Comparison of ENCODE assay signal across 8 mouse cellular contexts in the genomic region with DNA sequence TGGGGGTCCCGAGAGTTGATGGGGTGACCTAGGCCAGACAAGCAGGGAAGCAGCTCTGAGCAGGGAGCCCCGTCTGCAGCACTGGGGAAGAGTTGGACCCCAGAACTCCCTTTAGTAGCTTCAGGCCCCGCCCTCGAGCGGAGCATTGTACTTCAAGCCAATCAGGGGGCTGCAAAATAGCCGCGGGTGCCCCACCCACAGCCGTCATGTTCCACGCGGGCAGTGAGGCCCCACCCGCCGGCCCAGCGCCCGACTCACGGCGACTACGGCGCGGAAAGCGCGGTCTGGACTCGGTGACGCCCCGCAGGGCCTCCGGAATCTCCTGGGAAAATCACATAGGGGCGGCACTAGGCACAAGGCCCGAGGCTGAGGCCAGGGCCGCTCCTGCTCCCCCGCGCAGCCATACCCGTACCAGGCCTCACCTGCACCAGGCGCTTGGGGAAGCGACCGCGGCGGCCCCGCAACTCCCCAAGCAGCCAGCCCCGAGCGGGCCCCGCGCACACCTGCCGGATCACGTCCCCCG. TPM values are rescaled to one million over a fixed set of nuclear protein-coding genes. Genes with fewer than 3 reads are reported as not detected.
DNase-seq lines count a peak whose midpoint lies in the region; ATAC-seq and TF ChIP-seq lines count a peak whose summit lies in the region.

No protein-coding gene starts in this region.

- peak overlapping the region; percentile 100 for H3K4me2 ChIP-seq in neural tube, embryonic 15.5 days

- H3K9me3 ChIP-seq in MEL (replicated peaks; ENCODE audit: insufficient read depth, low read length), result no peaks in the 10 kb centered on the region
- no peaks in the 10 kb centered on the region for H3K9me3 ChIP-seq in neural tube, embryonic 15.5 days (replicated peaks)

- peak; percentile 93 for DNase-seq in MEL (ENCODE audit: low read depth, low spot score)
- peak; percentile 81 for DNase-seq in cerebellum, adult 9-10 months
- DNase-seq in forelimb bud, embryonic 11.5 days (ENCODE audit: low read depth, low spot score), result peak; percentile 75
- peak; percentile 93 for DNase-seq in heart, postnatal 4 days
- DNase-seq in layer of hippocampus, adult 8-10 months (ENCODE audit: low spot score in 2 of 2), result peak; percentile 74 to 77
- DNase-seq in lung, adult 2 months, result peak; percentile 87
- DNase-seq in testis, postnatal 10 days (ENCODE audit: low spot score), result peak; percentile 94

- H3K79me2 ChIP-seq in MEL (ENCODE audit: control insufficient read depth, insufficient read depth, low read length, poor library complexity), result peaks cover 2% of the 10 kb centered on the region; the same call in 1 of the 2 replicates

- peak in 1 of 2 experiments; percentile 64; a peak in 2 of 4 replicates for TF ChIP-seq POLR2A in MEL (IDR thresholded peaks at IDR 0.05; ENCODE audit: control insufficient read depth in 1 of 2, insufficient read depth in 1 of 2, low read depth in 1 of 2, low read length in 2 of 2, poor library complexity in 1 of 2)
- TF ChIP-seq POLR2A in lung, adult 2 months (IDR thresholded peaks at IDR 0.05; ENCODE audit: borderline replicate concordance, extremely low read depth, low read depth, low read length), result peak; percentile 93

- TF ChIP-seq CTCF in MEL (IDR thresholded peaks at IDR 0.05 in 2 of 3, conservative IDR thresholded peaks at IDR 0.05 in 1 of 3; ENCODE audit: control insufficient read depth in 1 of 3, insufficient read depth in 1 of 3, low read depth in 2 of 3, low read length in 3 of 3, poor library complexity in 1 of 3, severe bottlenecking in 1 of 3), result no peak
- TF ChIP-seq CTCF in lung, adult 2 months (IDR thresholded peaks at IDR 0.05; ENCODE audit: insufficient read depth, low read length), result no peak

- peaks cover 0 to 9% of the 10 kb centered on the region in 2 experiments; a peak in 1 of 4 replicates for H3K4me1 ChIP-seq in MEL (ENCODE audit: control insufficient read depth in 1 of 2, insufficient read depth in 2 of 2, low read length in 2 of 2)
- H3K4me1 ChIP-seq in lung, adult 2 months (ENCODE audit: control insufficient read depth, insufficient read depth, low read length), result peaks cover 10% of the 10 kb centered on the region
- H3K4me1 ChIP-seq in neural tube, embryonic 15.5 days, result peaks cover 16% of the 10 kb centered on the region

- under 1% methylated on average over 44 of the region's 44 CpGs for WGBS in lung, adult 2 months
- under 1% methylated on average over 39 of the region's 44 CpGs for WGBS in neural tube, embryonic 15.5 days

- peak overlapping the region; percentile 85 for H3K9ac ChIP-seq in MEL (ENCODE audit: control insufficient read depth, low read depth, low read length, poor library complexity, severe bottlenecking)
- peak overlapping the region; percentile 73 for H3K9ac ChIP-seq in neural tube, embryonic 15.5 days (replicated peaks)

- no peak for TF ChIP-seq EP300 in MEL (IDR thresholded peaks at IDR 0.05; ENCODE audit: low read depth in 1 of 2, low read length in 2 of 2)

- H3K36me3 ChIP-seq in MEL (ENCODE audit: control insufficient read depth in 1 of 2, insufficient read depth in 2 of 2, low read length in 2 of 2), result peaks cover 7 to 8% of the 10 kb centered on the region in 2 experiments
- H3K36me3 ChIP-seq in neural tube, embryonic 15.5 days, result peaks cover 19% of the 10 kb centered on the region

- no peaks in the 10 kb centered on the region for H3K27me3 ChIP-seq in MEL (ENCODE audit: control insufficient read depth in 1 of 2, insufficient read depth in 2 of 2, low read length in 2 of 2)
- no peaks in the 10 kb centered on the region for H3K27me3 ChIP-seq in neural tube, embryonic 15.5 days (replicated peaks)

- TF ChIP-seq RAD21 in MEL (IDR thresholded peaks at IDR 0.05; ENCODE audit: low read depth, low read length), result no peak

- H3K4me3 ChIP-seq in MEL (ENCODE audit: control insufficient read depth in 1 of 2, insufficient read depth in 1 of 2, low read depth in 2 of 2, low read length in 2 of 2), result peak overlapping the region; percentile 63 to 69
- peak overlapping the region; percentile 70 for H3K4me3 ChIP-seq in lung, adult 2 months (replicated peaks; ENCODE audit: extremely low read depth, low read depth, low read length)
- H3K4me3 ChIP-seq in neural tube, embryonic 15.5 days (replicated peaks), result peak overlapping the region; percentile 59

- ATAC-seq in neural tube, embryonic 15.5 days (ENCODE audit: low FRiP score), result peak; percentile 93

- peak overlapping the region; percentile 36 for H3K27ac ChIP-seq in MEL (ENCODE audit: control insufficient read depth, low read depth, low read length)
- 0 out of 2 replicates have a peak overlapping the region, but pooled peaks have one; percentile 23 for H3K27ac ChIP-seq in neural tube, embryonic 15.5 days (replicated peaks)

TF ChIP-seq in MEL, 35 proteins besides CTCF, POLR2A, EP300 and RAD21 (continues in another document):
- TF ChIP-seq RCOR1 (IDR thresholded peaks at IDR 0.05; ENCODE audit: low read depth, low read length), result no peak
- no peak for TF ChIP-seq NRF1 (IDR thresholded peaks at IDR 0.05; ENCODE audit: insufficient read depth, low read depth, low read length, poor library complexity, severe bottlenecking)
- TF ChIP-seq SMC3 (IDR thresholded peaks at IDR 0.05; ENCODE audit: low read depth, low read length), result no peak
- no peak for TF ChIP-seq ZC3H11A (IDR thresholded peaks at IDR 0.05; ENCODE audit: low read depth, low read length)
- TF ChIP-seq GABPA (IDR thresholded peaks at IDR 0.05; ENCODE audit: low read depth, low read length), result no peak
- TF ChIP-seq MAX (IDR thresholded peaks at IDR 0.05; ENCODE audit: low read length), result peak; percentile 48; the same call in 1 of the 2 replicates
- TF ChIP-seq E2F4 (IDR thresholded peaks at IDR 0.05; ENCODE audit: borderline replicate concordance, low read depth, low read length), result no peak
- no peak for TF ChIP-seq CHD2 (IDR thresholded peaks at IDR 0.05; ENCODE audit: low read length)
- TF ChIP-seq USF2 (IDR thresholded peaks at IDR 0.05; ENCODE audit: borderline replicate concordance in 1 of 2, insufficient read depth in 1 of 2, low read depth in 1 of 2, low read length in 2 of 2), result no peak
- no peak for TF ChIP-seq UBTF (IDR thresholded peaks at IDR 0.05; ENCODE audit: borderline replicate concordance, insufficient read depth, low read depth, low read length)
- TF ChIP-seq MYB (IDR thresholded peaks at IDR 0.05; ENCODE audit: low read depth, low read length), result no peak
- no peak for TF ChIP-seq MAFK (IDR thresholded peaks at IDR 0.05; ENCODE audit: borderline replicate concordance, low read depth, low read length)
- peak; percentile 19; the same call in 1 of the 2 replicates for TF ChIP-seq TCF12 (IDR thresholded peaks at IDR 0.05; ENCODE audit: low read depth, low read length)
- no peak for TF ChIP-seq ZNF384 (IDR thresholded peaks at IDR 0.05; ENCODE audit: low read depth, low read length)
- no peak for TF ChIP-seq POLR2AphosphoS2 (IDR thresholded peaks at IDR 0.05; ENCODE audit: low read length)
- no peak for TF ChIP-seq KAT2A (conservative IDR thresholded peaks at IDR 0.05; ENCODE audit: low read depth, low read length)
- no peak for TF ChIP-seq CHD1 (IDR thresholded peaks at IDR 0.05; ENCODE audit: low read depth, low read length)
- peak; percentile 68 for TF ChIP-seq SIN3A (IDR thresholded peaks at IDR 0.05; ENCODE audit: low read length)
- no peak for TF ChIP-seq ELF1 (IDR thresholded peaks at IDR 0.05; ENCODE audit: low read depth, low read length)
- TF ChIP-seq MAZ (IDR thresholded peaks at IDR 0.05; ENCODE audit: low read depth, low read length), result no peak
- no peak for TF ChIP-seq TAL1 (IDR thresholded peaks at IDR 0.05; ENCODE audit: low read length)
- TF ChIP-seq ETS1 (IDR thresholded peaks at IDR 0.05; ENCODE audit: low read depth, low read length), result no peak
- TF ChIP-seq HCFC1 (IDR thresholded peaks at IDR 0.05; ENCODE audit: low read depth, low read length), result peak; percentile 56; the same call in 1 of the 2 replicates
- TF ChIP-seq ZKSCAN1 (IDR thresholded peaks at IDR 0.05; ENCODE audit: low read depth, low read length), result no peak

RNA-seq across cellular contexts. Expression of a gene that starts 0.7 kb away (rescaled TPM):
- total RNA-seq in MEL (2012; rRNA removed), result 0.31 and 0.56 TPM in 2 replicates
- polyA plus RNA-seq in MEL (2012; ENCODE audit: insufficient read depth in 1 of 2, insufficient read length in 2 of 2, low read depth in 1 of 2, low replicate concordance in 2 of 2, missing spikeins in 1 of 2), result 1 to 10 TPM in 1 of 2 experiments, not detected in 1; 1.3 TPM
- 1 to 10 TPM; 1.6 to 1.8 TPM for total RNA-seq in heart, postnatal 4 days (2021)
- 1 to 10 TPM in 3 of 4 experiments, under 1 TPM in 1; 0.68 to 1.3 (median 1.1) TPM for total RNA-seq in layer of hippocampus, adult 8-10 months (2022)
- polyA plus RNA-seq in lung, adult 2 months (2012; rRNA removed), result 6.2 and 7.5 TPM in 2 replicates
- polyA plus RNA-seq in neural tube, embryonic 15.5 days (2015; fragmentation: Nextera tagmentation; extraction: Ambion mirVana), result 1.4 and 2.6 TPM in 2 replicates

RNA-seq across cellular contexts. Expression of a gene that starts 15.1 kb away (rescaled TPM):
- total RNA-seq in MEL (2012; rRNA removed), result 9.3 and 9.6 TPM in 2 replicates
- 10 to 100 TPM in 1 of 2 experiments, not detected in 1; 12.2 TPM for polyA plus RNA-seq in MEL (2012; ENCODE audit: insufficient read depth in 1 of 2, insufficient read length in 2 of 2, low read depth in 1 of 2, low replicate concordance in 2 of 2, missing spikeins in 1 of 2)
- total RNA-seq in heart, postnatal 4 days (2021), result 10 to 100 TPM; 27.3 to 29.3 TPM
- 1 to 10 TPM; 2.5 to 4.8 (median 3.3) TPM for total RNA-seq in layer of hippocampus, adult 8-10 months (2022)
- polyA plus RNA-seq in lung, adult 2 months (2012; rRNA removed), result 221 and 295 TPM in 2 replicates
- 13.3 and 19.1 TPM in 2 replicates for polyA plus RNA-seq in neural tube, embryonic 15.5 days (2015; fragmentation: Nextera tagmentation; extraction: Ambion mirVana)

RNA-seq across cellular contexts. Expression of a gene that starts 40.0 kb away (rescaled TPM):
- total RNA-seq in MEL (2012; rRNA removed), result 158 and 177 TPM in 2 replicates
- polyA plus RNA-seq in MEL (2012; ENCODE audit: insufficient read depth in 1 of 2, insufficient read length in 2 of 2, low read depth in 1 of 2, low replicate concordance in 2 of 2, missing spikeins in 1 of 2), result 100 to 1,000 TPM; 310 to 471 TPM
- 100 to 1,000 TPM; 226 TPM for total RNA-seq in heart, postnatal 4 days (2021)
- total RNA-seq in layer of hippocampus, adult 8-10 months (2022), result 100 to 1,000 TPM; 151 to 172 (median 170) TPM
- 40.0 and 62.8 TPM in 2 replicates for polyA plus RNA-seq in lung, adult 2 months (2012; rRNA removed)
- polyA plus RNA-seq in neural tube, embryonic 15.5 days (2015; fragmentation: Nextera tagmentation; extraction: Ambion mirVana), result 127 and 133 TPM in 2 replicates

RNA-seq across cellular contexts. Expression of a gene that starts 58.8 kb away (rescaled TPM):
- total RNA-seq in MEL (2012; rRNA removed), result 16.8 and 30.4 TPM in 2 replicates
- 100 to 1,000 TPM in 1 of 2 experiments, 10 to 100 TPM in 1; 79.4 to 270 TPM for polyA plus RNA-seq in MEL (2012; ENCODE audit: insufficient read depth in 1 of 2, insufficient read length in 2 of 2, low read depth in 1 of 2, low replicate concordance in 2 of 2, missing spikeins in 1 of 2)
- total RNA-seq in heart, postnatal 4 days (2021), result 10 to 100 TPM; 32.5 to 33.2 TPM
- 10 to 100 TPM; 25.4 to 36.5 (median 31.1) TPM for total RNA-seq in layer of hippocampus, adult 8-10 months (2022)
- 38.0 and 41.1 TPM in 2 replicates for polyA plus RNA-seq in lung, adult 2 months (2012; rRNA removed)
- polyA plus RNA-seq in neural tube, embryonic 15.5 days (2015; fragmentation: Nextera tagmentation; extraction: Ambion mirVana), result 28.1 and 29.9 TPM in 2 replicates

Comparison
In these comparisons a context has a peak if more than half of its experiments do, and no peak if none do; other contexts are left out.
1. Peak in every context shown above with its lines: DNase-seq, ATAC-seq, H3K4me3 ChIP-seq and H3K27ac ChIP-seq.